Mouse (Mus musculus): ENCODE measurements around the gene Aqp8. TPM values are rescaled to one million over a fixed set of nuclear protein-coding genes. Genes with fewer than 3 reads are reported as not detected.

Gene Aqp8
- polyA plus RNA-seq, 1 experiment from 2014 or later = 1.2 TPM

GRCm38 (mm10) chr7:123459247-123459646, 2.8 kb upstream of the Aqp8 start:
- Histone ChIP-seq H3K4me1 (ENCODE audit: control insufficient read depth, insufficient read depth, low read length) (no peaks in the 10 kb centered on the region), H3K9me3 (ENCODE audit: control insufficient read depth, low read length) (no peaks in the 10 kb centered on the region; the same call in 1 of the 2 replicates), H3K9ac (ENCODE audit: low read length) (no peak overlapping the region), H3K27ac (ENCODE audit: low read depth, low read length) (no peak overlapping the region), H3K27me3 (ENCODE audit: control insufficient read depth, insufficient read depth, low read length) (no peaks in the 10 kb centered on the region), H3K4me3 (ENCODE audit: low read depth, low read length) (no peak overlapping the region), H3K36me3 (ENCODE audit: control insufficient read depth, insufficient read depth, low read length) (no peaks in the 10 kb centered on the region), H3K4me2 (ENCODE audit: low read depth) (no peak overlapping the region)
- ATAC-seq (ENCODE audit: insufficient read depth, low FRiP score, low TSS enrichment) (no peak), DNase-seq (ENCODE audit: low spot score) (no peak)
- 87% methylated on average over 4 of the region's 4 CpGs for WGBS

- Histone ChIP-seq H3K27me3 (ENCODE audit: control insufficient read depth, insufficient read depth, low read length) (no peaks in the 10 kb centered on the region), H3K4me1 (ENCODE audit: control insufficient read depth, insufficient read depth, low read length) (no peaks in the 10 kb centered on the region), H3K27ac (ENCODE audit: low read depth, low read length) (no peak overlapping the region), H3K9ac (ENCODE audit: low read length) (no peak overlapping the region), H3K9me3 (ENCODE audit: control insufficient read depth, low read length) (no peaks in the 10 kb centered on the region; the same call in 1 of the 2 replicates), H3K4me3 (ENCODE audit: low read depth, low read length) (no peak overlapping the region), H3K4me2 (ENCODE audit: low read depth) (no peak overlapping the region), H3K36me3 (ENCODE audit: control insufficient read depth, insufficient read depth, low read length) (no peaks in the 10 kb centered on the region)
- WGBS = 83% methylated on average over 4 of the region's 4 CpGs
- ATAC-seq (ENCODE audit: insufficient read depth, low FRiP score, low TSS enrichment) (no peak), DNase-seq (ENCODE audit: low spot score) (no peak)
Observed at GRCm38 (mm10) chr7:123461316-123461715, 775 bp upstream of the Aqp8 start.

GRCm38 (mm10) chr7:123463569-123463968, 1.5 kb downstream of the Aqp8 start:
- no peaks in the 10 kb centered on the region for H3K27me3 ChIP-seq (ENCODE audit: control insufficient read depth, insufficient read depth, low read length)
- no peak overlapping the region for H3K27ac ChIP-seq (ENCODE audit: low read depth, low read length)
- WGBS = 77% methylated on average over 4 of the region's 4 CpGs
- H3K4me2 ChIP-seq (ENCODE audit: low read depth) = no peak overlapping the region
- no peak overlapping the region for H3K9ac ChIP-seq (ENCODE audit: low read length)
- H3K9me3 ChIP-seq (ENCODE audit: control insufficient read depth, low read length) = no peaks in the 10 kb centered on the region
- H3K36me3 ChIP-seq (ENCODE audit: control insufficient read depth, insufficient read depth, low read length) = no peaks in the 10 kb centered on the region
- no peak overlapping the region for H3K4me3 ChIP-seq (ENCODE audit: low read depth, low read length)
- DNase-seq (ENCODE audit: low spot score) (no peak), ATAC-seq (ENCODE audit: insufficient read depth, low FRiP score, low TSS enrichment) (no peak)
- no peaks in the 10 kb centered on the region for H3K4me1 ChIP-seq (ENCODE audit: control insufficient read depth, insufficient read depth, low read length)

GRCm38 (mm10) chr7:123465692-123466387, 3.7 kb downstream of the Aqp8 start:
- ATAC-seq (ENCODE audit: insufficient read depth, low FRiP score, low TSS enrichment) = 0 out of 2 replicates have a peak, but pooled peaks have one; percentile 31
- Histone ChIP-seq H3K36me3 (ENCODE audit: control insufficient read depth, insufficient read depth, low read length) (no peaks in the 10 kb centered on the region), H3K4me1 (ENCODE audit: control insufficient read depth, insufficient read depth, low read length) (no peaks in the 10 kb centered on the region), H3K27me3 (ENCODE audit: control insufficient read depth, insufficient read depth, low read length) (no peaks in the 10 kb centered on the region), H3K4me3 (ENCODE audit: low read depth, low read length) (no peak overlapping the region), H3K27ac (ENCODE audit: low read depth, low read length) (no peak overlapping the region), H3K4me2 (ENCODE audit: low read depth) (no peak overlapping the region), H3K9ac (ENCODE audit: low read length) (no peak overlapping the region), H3K9me3 (ENCODE audit: control insufficient read depth, low read length) (no peaks in the 10 kb centered on the region)
- WGBS = 40% methylated on average over 6 of the region's 6 CpGs
- peak; percentile 74 for DNase-seq (ENCODE audit: low spot score)

GRCm38 (mm10) chr7:123467961-123468360, 5.9 kb downstream of the Aqp8 start:
- Histone ChIP-seq H3K4me1 (ENCODE audit: control insufficient read depth, insufficient read depth, low read length) (no peaks in the 10 kb centered on the region), H3K9ac (ENCODE audit: low read length) (no peak overlapping the region), H3K36me3 (ENCODE audit: control insufficient read depth, insufficient read depth, low read length) (no peaks in the 10 kb centered on the region), H3K27ac (ENCODE audit: low read depth, low read length) (no peak overlapping the region), H3K9me3 (ENCODE audit: control insufficient read depth, low read length) (no peaks in the 10 kb centered on the region), H3K4me3 (ENCODE audit: low read depth, low read length) (no peak overlapping the region), H3K4me2 (ENCODE audit: low read depth) (no peak overlapping the region), H3K27me3 (ENCODE audit: control insufficient read depth, insufficient read depth, low read length) (no peaks in the 10 kb centered on the region)
- DNase-seq (ENCODE audit: low spot score) (no peak), ATAC-seq (ENCODE audit: insufficient read depth, low FRiP score, low TSS enrichment) (no peak)
- 86% methylated on average over 1 of the region's 1 CpGs for WGBS

GRCm38 (mm10) chr7:123487703-123488102, 25.6 kb downstream of the Aqp8 start:
- ATAC-seq (ENCODE audit: insufficient read depth, low FRiP score, low TSS enrichment) = no peak
- Histone ChIP-seq H3K4me3 (ENCODE audit: low read depth, low read length) (no peak overlapping the region), H3K27me3 (ENCODE audit: control insufficient read depth, insufficient read depth, low read length) (no peaks in the 10 kb centered on the region), H3K9me3 (ENCODE audit: control insufficient read depth, low read length) (no peaks in the 10 kb centered on the region), H3K36me3 (ENCODE audit: control insufficient read depth, insufficient read depth, low read length) (no peaks in the 10 kb centered on the region), H3K4me2 (ENCODE audit: low read depth) (no peak overlapping the region), H3K27ac (ENCODE audit: low read depth, low read length) (no peak overlapping the region), H3K4me1 (ENCODE audit: control insufficient read depth, insufficient read depth, low read length) (no peaks in the 10 kb centered on the region), H3K9ac (ENCODE audit: low read length) (no peak overlapping the region)
- DNase-seq (ENCODE audit: low spot score) = no peak
- 88% methylated on average over 5 of the region's 5 CpGs for WGBS

GRCm38 (mm10) chr7:123499481-123500238, 37.6 kb downstream of the Aqp8 start:
- ATAC-seq (ENCODE audit: insufficient read depth, low FRiP score, low TSS enrichment) (peak; percentile 3; the same call in 1 of the 2 replicates), DNase-seq (ENCODE audit: low spot score) (peak; percentile 19)
- H3K36me3 ChIP-seq (ENCODE audit: control insufficient read depth, insufficient read depth, low read length) = no peaks in the 10 kb centered on the region
- H3K9ac ChIP-seq (ENCODE audit: low read length) = peak overlapping the region; percentile 87
- H3K27me3 ChIP-seq (ENCODE audit: control insufficient read depth, insufficient read depth, low read length) = no peaks in the 10 kb centered on the region
- peak overlapping the region; percentile 63 for H3K4me3 ChIP-seq (ENCODE audit: low read depth, low read length)
- WGBS = 46% methylated on average over 19 of the region's 19 CpGs
- H3K9me3 ChIP-seq (ENCODE audit: control insufficient read depth, low read length) = no peaks in the 10 kb centered on the region
- H3K4me1 ChIP-seq (ENCODE audit: control insufficient read depth, insufficient read depth, low read length) = peaks cover 8% of the 10 kb centered on the region
- H3K4me2 ChIP-seq (ENCODE audit: low read depth) = peak overlapping the region; percentile 90
- peak overlapping the region; percentile 78; the same call in 1 of the 2 replicates for H3K27ac ChIP-seq (ENCODE audit: low read depth, low read length)

GRCm38 (mm10) chr7:123500239-123501219, 38.4 kb downstream of the Aqp8 start, which contains the start of gene Zkscan2:
Gene Zkscan2 (minus strand): TSS chr7:123500449.
- H3K4me1 ChIP-seq (ENCODE audit: control insufficient read depth, insufficient read depth, low read length) = peaks cover 8% of the 10 kb centered on the region
- peak; percentile 95 for DNase-seq (ENCODE audit: low spot score)
- peak within 1 kb of the TSS; percentile 87 for H3K9ac ChIP-seq (ENCODE audit: low read length)
- no peaks in the 10 kb centered on the region for H3K9me3 ChIP-seq (ENCODE audit: control insufficient read depth, low read length)
- H3K4me2 ChIP-seq (ENCODE audit: low read depth) = peak within 1 kb of the TSS; percentile 90
- WGBS = 2% methylated on average over 61 of the region's 71 CpGs
- peak; percentile 94 for ATAC-seq (ENCODE audit: insufficient read depth, low FRiP score, low TSS enrichment)
- H3K4me3 ChIP-seq (ENCODE audit: low read depth, low read length) = peak within 1 kb of the TSS; percentile 63
- H3K27ac ChIP-seq (ENCODE audit: low read depth, low read length) = peak within 1 kb of the TSS; percentile 78
- H3K27me3 ChIP-seq (ENCODE audit: control insufficient read depth, insufficient read depth, low read length) = no peaks in the 10 kb centered on the region
- H3K36me3 ChIP-seq (ENCODE audit: control insufficient read depth, insufficient read depth, low read length) = no peaks in the 10 kb centered on the region
